Mouse (Mus musculus): ENCODE measurements at regions not wholly inside any gene's neighbourhood (a gene's known extent, or its start where the extent isn't known, plus 50 kb on each side); places are given as distances from the start of the nearest gene placed in this dataset.
A peak's percentile ranks its signal among the peaks of the same experiment; 100 is the strongest.
"Not testable (repeated sequence)": the region's sequence is repeated elsewhere in the genome, so short reads cannot be mapped to it uniquely, and the experiment has no call there.

GRCm38 (mm10) chr2:147989616-147990015 lies 57.2 kb downstream of the Foxa2 start:
- no peak for DNase-seq (ENCODE audit: low spot score in 2 of 2)

GRCm38 (mm10) chr2:147988586-147988985 lies 58.2 kb downstream of the Foxa2 start:
- no peak for DNase-seq (ENCODE audit: low spot score in 2 of 2)

GRCm38 (mm10) chr2:147985261-147985575 lies 61.6 kb downstream of the Foxa2 start:
- no peak for DNase-seq (ENCODE audit: low spot score in 2 of 2)

- no peak for DNase-seq (ENCODE audit: low spot score in 2 of 2)
These were observed 62.1 kb downstream of the Foxa2 start for GRCm38 (mm10) chr2:147984547-147985260.

- DNase-seq (ENCODE audit: low spot score in 2 of 2), result no peak
These were observed 65.8 kb downstream of the Foxa2 start for GRCm38 (mm10) chr2:147980929-147981479.

- DNase-seq (ENCODE audit: low spot score in 2 of 2), result no peak
These were observed 66.4 kb downstream of the Foxa2 start for GRCm38 (mm10) chr2:147980408-147980807.

- DNase-seq (ENCODE audit: low spot score in 2 of 2), result no peak
These were observed 67.0 kb downstream of the Foxa2 start for GRCm38 (mm10) chr2:147979660-147980364.

GRCm38 (mm10) chr2:147979001-147979400 lies 67.8 kb downstream of the Foxa2 start:
- no peak for DNase-seq (ENCODE audit: low spot score in 2 of 2)

- DNase-seq (ENCODE audit: low spot score in 2 of 2), result peak; percentile 9 to 12
These were observed 72.0 kb downstream of the Foxa2 start for GRCm38 (mm10) chr2:147974776-147975175.

GRCm38 (mm10) chr2:147968671-147969070 lies 78.1 kb downstream of the Foxa2 start:
- no peak for DNase-seq (ENCODE audit: low spot score in 2 of 2)

- DNase-seq (ENCODE audit: low spot score in 2 of 2), result no peak
These were observed 78.8 kb downstream of the Foxa2 start for GRCm38 (mm10) chr2:147967829-147968529.

GRCm38 (mm10) chr2:147963284-147963683 lies 83.5 kb downstream of the Foxa2 start:
- DNase-seq (ENCODE audit: low spot score in 2 of 2), result not testable (repeated sequence)

- DNase-seq (ENCODE audit: low spot score in 2 of 2), result no peak
These were observed 85.1 kb downstream of the Foxa2 start for GRCm38 (mm10) chr2:147961633-147962032.

GRCm38 (mm10) chr2:147954183-147954582 lies 92.6 kb downstream of the Foxa2 start:
- DNase-seq (ENCODE audit: low spot score in 2 of 2), result no peak

- no peak for DNase-seq (ENCODE audit: low spot score in 2 of 2)
These were observed 95.5 kb downstream of the Foxa2 start for GRCm38 (mm10) chr2:147951233-147951632.

GRCm38 (mm10) chr2:147944171-147945040 lies 102.4 kb downstream of the Foxa2 start:
- DNase-seq (ENCODE audit: low spot score in 2 of 2), result no peak

GRCm38 (mm10) chr2:147942591-147942990 lies 104.2 kb downstream of the Foxa2 start:
- no peak for DNase-seq (ENCODE audit: low spot score in 2 of 2)

- DNase-seq (ENCODE audit: low spot score in 2 of 2), result no peak
These were observed 105.5 kb downstream of the Foxa2 start for GRCm38 (mm10) chr2:147941319-147941718.

GRCm38 (mm10) chr2:147932494-147932893 lies 114.3 kb downstream of the Foxa2 start:
- no peak for DNase-seq (ENCODE audit: low spot score in 2 of 2)

- no peak for DNase-seq (ENCODE audit: low spot score in 2 of 2)
These were observed 117.6 kb downstream of the Foxa2 start for GRCm38 (mm10) chr2:147929031-147929711.
